Mouse (Mus musculus) liver, embryonic 14.5 days (tissue): ENCODE data around the gene Drg1. TPM values are rescaled to one million over a fixed set of nuclear protein-coding genes. Genes with fewer than 3 reads are reported as not detected.
A peak's percentile ranks its signal among the peaks of the same experiment; 100 is the strongest.

ENCODE experiments used
- ATAC-seq: fragments of 200-750 bp; cut with Nextera tagmentation; 2 replicates; pipeline ENCODE4 v1.8.0; 2017; ENCODE audit warnings: moderate number of reproducible peaks, mild to moderate bottlenecking, moderate library complexity; ENCODE audit not compliant: insufficient read depth
- DNase-seq, 3 experiments: peaks; one replicate each; pipeline ENCODE4 v3.0.0-alpha.2; 2012 to 2013; ENCODE audit warnings: low read depth in 3 of 3, low spot score in 3 of 3
- H3K27ac ChIP-seq: fragments of 300-500 bp; sonication (generic); 2 replicates; pipeline ENCODE4 v1.5.1; 2014; ENCODE audit warnings: moderate library complexity, mild to moderate bottlenecking, control low read depth, inconsistent platforms
- H3K27me3 ChIP-seq: fragments of 300-500 bp; sonication (generic); 2 replicates; pipeline ENCODE4 v1.6.1; 2014; ENCODE audit warnings: mild to moderate bottlenecking, low read length, moderate library complexity; ENCODE audit not compliant: control insufficient read depth, insufficient read depth
- H3K36me3 ChIP-seq: fragments of 300-500 bp; sonication (generic); replicated peaks from 2 replicates; pipeline ENCODE4 v1.6.1; 2014; ENCODE audit warnings: low read depth; ENCODE audit not compliant: control insufficient read depth, insufficient read depth
- H3K4me1 ChIP-seq, 2 experiments: fragments of 200-500 bp in 1 of 2; fragments of 300-500 bp in 1 of 2; sonication (generic) in 1 of 2; replicated peaks; 2 replicates each; pipeline ENCODE4 v1.6.1; 2012 to 2014; ENCODE audit warnings: antibody characterized with exemption in 1 of 2, inconsistent platforms in 1 of 2, low read length in 1 of 2; ENCODE audit not compliant: control insufficient read depth in 2 of 2, insufficient read depth in 2 of 2
- H3K4me2 ChIP-seq: fragments of 300-500 bp; sonication (generic); 2 replicates; pipeline ENCODE4 v1.6.1; 2014; ENCODE audit warnings: low read depth, mild to moderate bottlenecking, control low read depth, moderate library complexity
- H3K4me3 ChIP-seq, 2 experiments: fragments of 200-500 bp in 1 of 2; fragments of 300-500 bp in 1 of 2; sonication (generic) in 1 of 2; 2 replicates each; pipeline ENCODE4 v1.5.1; 2012 to 2014; ENCODE audit warnings: low read depth in 2 of 2, low read length in 2 of 2, mild to moderate bottlenecking in 2 of 2, control low read depth in 1 of 2, inconsistent platforms in 1 of 2, moderate library complexity in 1 of 2; ENCODE audit not compliant: insufficient read depth in 1 of 2
- H3K9ac ChIP-seq: fragments of 300-500 bp; sonication (generic); replicated peaks from 2 replicates; pipeline ENCODE4 v1.6.1; 2014; ENCODE audit warnings: mild to moderate bottlenecking, control low read depth, moderate library complexity
- H3K9me3 ChIP-seq: fragments of 300-500 bp; sonication (generic); 2 replicates; pipeline ENCODE4 v1.6.1; 2016; ENCODE audit warnings: low read length, mixed read lengths; ENCODE audit not compliant: control insufficient read depth
- CTCF ChIP-seq: IDR thresholded peaks from 2 replicates; pipeline ENCODE4 v1.5.1; 2016; ENCODE audit warnings: antibody characterized with exemption, low read depth, control low read depth
- EP300 ChIP-seq: IDR thresholded peaks from 2 replicates; pipeline ENCODE4 v1.6.1; 2016; ENCODE audit warnings: antibody characterized with exemption, low read depth
- WGBS: fragments of 180-500 bp; shearing (Covaris S2); extraction: QIAGEN DNeasy Blood & Tissue Kit; methylation state at CpG from one replicate; pipeline ENCODE4 v1.1.7; 2014; ENCODE audit not compliant: insufficient replicate concordance; 5-methylcytosine and 5-hydroxymethylcytosine counted together
- polyA plus RNA-seq, 2 experiments: library from polyadenylated mRNA; depleted of rRNA in 1 of 2; stranded (reverse) in 1 of 2; unstranded in 1 of 2; fragments of >200 nt; fragmentation: Nextera tagmentation in 1 of 2; extraction: Ambion mirVana in 1 of 2; gene quantifications; 2 replicates each; pipeline versions ENCODE4 v1.2.1 to v1.2.3; 2012 to 2014

The Drg1 gene
- 24.6 and 38.4 TPM in 2 replicates for polyA plus RNA-seq (2012; rRNA removed)
- 112 and 118 TPM in 2 replicates for polyA plus RNA-seq (2014; fragmentation: Nextera tagmentation; extraction: Ambion mirVana)

DNA sequence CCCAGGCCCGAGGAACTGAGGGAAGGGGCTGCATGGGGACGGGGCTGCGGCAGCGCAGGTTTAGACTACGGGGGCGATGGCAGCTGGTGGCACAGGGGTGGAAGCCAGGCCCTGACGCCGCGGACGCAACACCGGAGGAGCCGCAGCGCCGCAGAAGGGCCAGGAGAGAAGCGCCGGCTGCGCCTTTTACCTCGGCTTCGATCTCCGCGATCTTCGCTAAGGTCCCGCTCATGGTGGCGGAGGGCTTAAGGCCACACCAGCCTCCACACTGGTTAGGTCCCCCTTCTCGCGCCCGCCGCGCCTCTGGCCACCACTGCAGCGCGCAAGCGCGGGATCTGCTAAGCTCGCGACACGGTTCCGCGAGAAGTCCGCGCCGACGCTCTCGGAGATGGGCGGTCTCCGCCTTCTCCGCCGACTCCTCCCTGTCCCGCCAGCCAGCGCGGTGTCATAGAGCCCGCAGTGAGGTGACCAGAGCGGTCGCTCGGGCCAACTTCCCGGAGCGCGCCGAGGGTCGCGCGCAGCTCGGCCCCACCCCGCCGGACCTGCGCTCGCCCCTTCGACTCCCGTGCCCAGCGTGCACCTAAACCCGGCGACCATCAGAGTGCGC, at the start of gene Drg1:
Gene Drg1, minus strand, starts transcription at position 337 of the 607 bp plus-strand sequence.
- ATAC-seq = peak; percentile 98
- Histone ChIP-seq H3K9me3 (no peaks in the 10 kb centered on the region), H3K36me3 (peaks cover 28% of the 10 kb centered on the region), H3K9ac (peak within 1 kb of the TSS; percentile 99), H3K27ac (peak within 1 kb of the TSS; percentile 72), H3K27me3 (no peaks in the 10 kb centered on the region), H3K4me3 (peak within 1 kb of the TSS; percentile 72 to 100), H3K4me2 (peak within 1 kb of the TSS; percentile 90), H3K4me1 (peaks cover 6 to 15% of the 10 kb centered on the region in 2 experiments; a peak in 3 of 4 replicates)
- under 1% methylated on average over 63 of the region's 72 CpGs for WGBS
- TF ChIP-seq CTCF = no peak
- TF ChIP-seq EP300 = peak; percentile 38; the same call in 1 of the 2 replicates
- peak; percentile 87 to 89 (median 88) for DNase-seq

GRCm38 (mm10) chr11:3314148-3314547, 47.9 kb upstream of the Drg1 start:
- Histone ChIP-seq H3K36me3 (peaks cover 12% of the 10 kb centered on the region), H3K27me3 (no peaks in the 10 kb centered on the region), H3K27ac (no peak overlapping the region), H3K9ac (no peak overlapping the region), H3K9me3 (no peaks in the 10 kb centered on the region), H3K4me2 (no peak overlapping the region), H3K4me1 (peaks cover 4 to 24% of the 10 kb centered on the region in 2 experiments; a peak in 2 of 4 replicates), H3K4me3 (no peak overlapping the region)
- ATAC-seq = peak; percentile 70
- peak; percentile 86 for TF ChIP-seq CTCF
- no peak for TF ChIP-seq EP300
- DNase-seq = peak in 1 of 3 experiments; percentile 43
- WGBS = 7% methylated on average over 2 of the region's 2 CpGs

GRCm38 (mm10) chr11:3313294-3313693, 47.1 kb upstream of the Drg1 start:
- Histone ChIP-seq H3K4me1 (peaks cover 4 to 24% of the 10 kb centered on the region in 2 experiments; a peak in 2 of 4 replicates), H3K9ac (no peak overlapping the region), H3K27ac (no peak overlapping the region), H3K36me3 (peaks cover 20% of the 10 kb centered on the region), H3K4me3 (no peak overlapping the region), H3K9me3 (no peaks in the 10 kb centered on the region), H3K27me3 (no peaks in the 10 kb centered on the region), H3K4me2 (no peak overlapping the region)
- no peak for DNase-seq
- TF ChIP-seq CTCF (no peak), EP300 (no peak)
- WGBS = 34% methylated on average over 1 of the region's 1 CpGs
- no peak for ATAC-seq

DNA sequence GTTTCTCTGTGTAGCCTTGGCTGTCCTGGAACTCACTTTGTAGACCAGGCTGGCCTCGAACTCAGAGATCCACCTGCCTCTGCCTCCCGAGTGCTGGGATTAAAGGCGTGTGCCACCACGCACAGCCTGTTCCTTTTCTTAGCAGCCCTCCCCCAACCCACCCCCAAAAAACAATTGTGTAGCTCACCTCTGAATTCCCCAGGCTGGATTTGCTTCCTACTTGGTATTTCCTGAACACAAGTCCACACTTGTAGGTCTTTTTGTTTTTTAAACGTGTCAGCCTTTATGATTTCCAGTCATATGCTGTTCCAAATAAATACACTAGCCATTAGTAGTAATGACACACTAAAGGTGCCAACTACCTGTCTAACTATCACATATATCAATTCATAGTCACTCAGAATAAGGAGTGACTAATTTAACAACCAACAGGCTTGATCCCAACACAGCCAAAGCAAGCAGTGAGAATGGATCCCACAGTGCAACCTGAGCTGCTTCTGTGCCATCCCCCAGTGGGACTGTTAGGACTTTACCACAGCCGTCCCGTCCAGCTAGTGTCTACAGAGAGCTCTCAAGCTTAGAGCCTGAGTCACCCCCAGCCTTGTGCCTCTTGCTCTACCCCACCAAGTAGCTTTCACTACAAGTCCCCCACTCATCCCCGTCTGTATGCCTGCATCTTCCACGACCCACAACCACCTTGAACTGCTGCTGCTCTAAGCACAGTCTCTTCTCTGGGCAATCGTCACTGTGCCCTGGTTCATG, 45.6 kb upstream of the Drg1 start:
- no peaks in the 10 kb centered on the region for H3K9me3 ChIP-seq
- no peak for DNase-seq
- TF ChIP-seq EP300 (no peak), CTCF (no peak)
- 51% methylated on average over 9 of the region's 10 CpGs for WGBS
- no peak overlapping the region for H3K4me2 ChIP-seq
- H3K4me3 ChIP-seq = no peak overlapping the region
- no peak for ATAC-seq
- no peak overlapping the region for H3K9ac ChIP-seq
- no peak overlapping the region for H3K27ac ChIP-seq
- peaks cover 4 to 24% of the 10 kb centered on the region in 2 experiments; a peak in 2 of 4 replicates for H3K4me1 ChIP-seq
- no peaks in the 10 kb centered on the region for H3K27me3 ChIP-seq
- H3K36me3 ChIP-seq = peaks cover 28% of the 10 kb centered on the region
